Mouse (Mus musculus): ENCODE measurements around the gene Adgrb3. TPM values are rescaled to one million over a fixed set of nuclear protein-coding genes. Genes with fewer than 3 reads are reported as not detected.

Adgrb3 gene
- polyA plus RNA-seq, 2 experiments, result 1.8 to 2.2 TPM

DNA sequence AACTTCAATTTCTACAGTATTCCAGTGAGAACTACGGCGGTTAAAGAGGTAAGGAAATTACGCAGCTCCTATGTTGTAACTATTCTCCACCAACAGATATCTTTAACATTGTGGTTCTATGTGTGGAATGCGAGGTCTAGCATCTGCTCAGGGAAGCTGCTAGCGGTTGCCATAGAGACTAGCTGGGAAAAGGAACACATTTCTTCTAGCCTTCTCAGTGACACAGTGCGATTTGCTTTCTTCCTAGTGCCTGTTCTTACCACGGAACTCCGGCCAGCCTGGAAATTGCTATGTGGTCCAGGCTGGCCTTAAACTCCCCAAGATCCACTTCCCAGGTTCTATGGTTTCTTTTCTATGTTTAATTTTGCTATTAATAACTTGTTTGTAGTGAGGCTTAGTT is 747.1 kb downstream of the Adgrb3 start:
- no peak overlapping the region for H3K4me3 ChIP-seq (replicated peaks; ENCODE audit: low read length)
- no peak overlapping the region for H3K27ac ChIP-seq (replicated peaks; ENCODE audit: low read depth, low read length)
- WGBS, result 72% methylated on average over 8 of the region's 8 CpGs
- no peak overlapping the region for H3K9ac ChIP-seq (ENCODE audit: low read depth, low read length, severe bottlenecking)
- H3K4me1 ChIP-seq (ENCODE audit: control insufficient read depth, insufficient read depth, low read length), result peaks cover 7% of the 10 kb centered on the region; the same call in 1 of the 2 replicates
- no peaks in the 10 kb centered on the region for H3K9me3 ChIP-seq (ENCODE audit: control insufficient read depth, low read length)
- H3K36me3 ChIP-seq (ENCODE audit: control insufficient read depth, insufficient read depth, low read length), result no peaks in the 10 kb centered on the region
- no peak overlapping the region for H3K4me2 ChIP-seq (replicated peaks; ENCODE audit: low read depth, low read length, severe bottlenecking)
- H3K27me3 ChIP-seq (ENCODE audit: control insufficient read depth, insufficient read depth, low read length), result no peaks in the 10 kb centered on the region
- TF ChIP-seq POLR2A (IDR thresholded peaks at IDR 0.05; ENCODE audit: borderline replicate concordance, extremely low read depth, insufficient read depth, insufficient read length), result no peak
- ATAC-seq (ENCODE audit: low FRiP score, low read depth), result no peak
- no peak for DNase-seq (ENCODE audit: low spot score)

DNA sequence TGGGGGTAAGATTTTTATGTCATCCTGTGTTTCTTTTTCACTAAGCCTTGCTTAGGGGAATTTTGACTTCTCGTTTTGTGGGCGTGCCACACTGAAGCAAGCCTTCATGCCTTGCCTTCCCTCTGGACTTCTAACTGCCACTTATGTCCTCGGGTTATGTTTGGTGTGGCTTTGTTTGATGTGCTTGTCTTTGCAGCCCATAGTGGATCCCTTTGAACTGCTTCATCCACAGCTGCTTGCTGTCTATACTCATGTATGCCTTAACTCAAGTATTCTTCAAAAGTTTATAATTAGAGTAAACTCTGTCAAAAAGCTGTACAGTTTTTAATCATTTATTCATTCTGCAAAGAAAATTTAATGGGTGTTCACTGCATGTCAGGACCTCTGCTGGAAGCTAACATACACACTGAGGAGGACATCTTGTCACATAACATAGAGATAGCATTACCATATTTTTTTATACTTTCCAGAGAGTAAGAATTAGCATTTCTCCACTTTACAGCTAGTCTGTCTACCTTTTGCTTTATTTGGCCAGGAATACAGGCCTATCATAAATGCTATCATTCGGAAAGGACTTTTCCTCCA is 748.1 kb downstream of the Adgrb3 start:
- H3K9ac ChIP-seq (ENCODE audit: low read depth, low read length, severe bottlenecking), result no peak overlapping the region
- ATAC-seq (ENCODE audit: low FRiP score, low read depth) (no peak), DNase-seq (ENCODE audit: low spot score) (no peak)
- no peak overlapping the region for H3K4me3 ChIP-seq (replicated peaks; ENCODE audit: low read length)
- H3K36me3 ChIP-seq (ENCODE audit: control insufficient read depth, insufficient read depth, low read length), result no peaks in the 10 kb centered on the region
- peaks cover 7% of the 10 kb centered on the region; the same call in 1 of the 2 replicates for H3K4me1 ChIP-seq (ENCODE audit: control insufficient read depth, insufficient read depth, low read length)
- TF ChIP-seq POLR2A (IDR thresholded peaks at IDR 0.05; ENCODE audit: borderline replicate concordance, extremely low read depth, insufficient read depth, insufficient read length), result no peak
- no peaks in the 10 kb centered on the region for H3K9me3 ChIP-seq (ENCODE audit: control insufficient read depth, low read length)
- no peak overlapping the region for H3K4me2 ChIP-seq (replicated peaks; ENCODE audit: low read depth, low read length, severe bottlenecking)
- WGBS, result 63% methylated on average over 4 of the region's 4 CpGs
- no peak overlapping the region for H3K27ac ChIP-seq (replicated peaks; ENCODE audit: low read depth, low read length)
- no peaks in the 10 kb centered on the region for H3K27me3 ChIP-seq (ENCODE audit: control insufficient read depth, insufficient read depth, low read length)

DNA sequence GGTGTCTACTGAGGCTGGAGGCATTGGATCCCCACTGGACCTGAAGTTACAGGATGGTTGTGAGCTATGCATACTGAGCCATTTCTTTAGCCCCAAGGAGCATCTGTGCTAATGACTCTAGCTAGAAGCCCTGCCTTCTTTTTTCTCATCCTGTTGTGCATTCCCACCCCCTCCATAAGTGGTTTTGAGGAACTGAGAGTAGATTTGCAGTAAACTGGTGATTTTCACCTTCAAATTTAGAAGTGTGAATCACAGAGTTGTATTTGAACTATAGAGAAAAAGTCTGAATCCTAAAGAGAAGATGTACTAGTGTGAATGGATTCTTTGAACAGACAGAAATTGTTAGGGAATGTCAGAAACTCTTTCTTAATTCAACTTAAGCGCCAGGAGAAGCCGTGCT is 750.1 kb downstream of the Adgrb3 start:
- WGBS, result 88% methylated on average over 2 of the region's 2 CpGs

DNA sequence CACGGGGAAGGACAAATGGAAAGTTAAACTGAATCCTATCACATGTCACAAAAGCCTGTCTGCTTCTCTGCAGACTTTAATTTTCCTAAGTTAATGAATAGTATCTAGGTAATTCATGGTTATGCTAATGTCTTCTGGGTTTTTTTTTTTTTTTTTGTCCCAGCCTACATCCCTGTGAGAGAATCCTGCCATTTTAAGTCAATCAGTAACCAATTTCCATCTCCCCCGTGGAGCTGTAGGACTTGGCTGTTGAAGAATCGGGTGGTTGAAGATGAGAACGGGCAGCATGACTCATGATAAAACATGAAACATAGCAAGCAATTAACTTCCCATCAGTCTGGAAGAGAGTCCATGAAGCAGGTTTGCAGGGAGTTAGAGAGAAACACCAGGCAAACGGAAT is 753.6 kb downstream of the Adgrb3 start:
- WGBS, result 76% methylated on average over 5 of the region's 5 CpGs
- H3K4me1 ChIP-seq (ENCODE audit: control insufficient read depth, insufficient read depth, low read length), result no peaks in the 10 kb centered on the region
- TF ChIP-seq POLR2A (IDR thresholded peaks at IDR 0.05; ENCODE audit: borderline replicate concordance, extremely low read depth, insufficient read depth, insufficient read length), result no peak

More for the DNA sequence above, 750.1 kb downstream of the Adgrb3 start:
- H3K9me3 ChIP-seq (ENCODE audit: control insufficient read depth, low read length), result no peaks in the 10 kb centered on the region
- H3K27me3 ChIP-seq (ENCODE audit: control insufficient read depth, insufficient read depth, low read length), result no peaks in the 10 kb centered on the region
- no peak overlapping the region for H3K4me3 ChIP-seq (replicated peaks; ENCODE audit: low read length)
- ATAC-seq (ENCODE audit: low FRiP score, low read depth), result no peak
- no peak overlapping the region for H3K9ac ChIP-seq (ENCODE audit: low read depth, low read length, severe bottlenecking)
- DNase-seq (ENCODE audit: low spot score), result no peak
- no peaks in the 10 kb centered on the region for H3K4me1 ChIP-seq (ENCODE audit: control insufficient read depth, insufficient read depth, low read length)
- H3K36me3 ChIP-seq (ENCODE audit: control insufficient read depth, insufficient read depth, low read length), result no peaks in the 10 kb centered on the region
- H3K27ac ChIP-seq (replicated peaks; ENCODE audit: low read depth, low read length), result no peak overlapping the region
- TF ChIP-seq POLR2A (IDR thresholded peaks at IDR 0.05; ENCODE audit: borderline replicate concordance, extremely low read depth, insufficient read depth, insufficient read length), result no peak
- H3K4me2 ChIP-seq (replicated peaks; ENCODE audit: low read depth, low read length, severe bottlenecking), result no peak overlapping the region

DNA sequence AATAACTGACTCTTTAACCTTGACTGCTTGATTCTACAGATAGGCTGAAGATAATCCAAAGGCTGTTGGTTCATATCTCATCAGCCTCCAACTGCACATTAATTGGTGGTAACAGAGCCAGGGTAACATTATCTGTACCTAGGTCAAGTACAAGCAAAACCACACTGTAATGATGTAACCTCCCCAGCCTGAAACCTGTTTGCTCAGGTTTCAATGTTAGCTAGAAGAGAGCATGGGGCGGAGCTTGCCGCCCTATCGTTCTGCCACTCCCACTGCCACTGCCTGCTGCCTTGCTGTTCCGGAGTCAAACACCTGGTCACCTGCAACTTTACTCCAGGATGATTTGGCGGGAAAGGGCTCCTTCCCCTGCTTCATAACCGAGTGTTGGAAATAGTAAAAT is 765.5 kb downstream of the Adgrb3 start:
- H3K4me3 ChIP-seq (replicated peaks; ENCODE audit: low read length), result 0 out of 2 replicates have a peak overlapping the region, but pooled peaks have one; percentile 4
- H3K4me2 ChIP-seq (replicated peaks; ENCODE audit: low read depth, low read length, severe bottlenecking), result peak overlapping the region; percentile 8; the same call in 1 of the 2 replicates
- TF ChIP-seq POLR2A (IDR thresholded peaks at IDR 0.05; ENCODE audit: borderline replicate concordance, extremely low read depth, insufficient read depth, insufficient read length), result no peak
- WGBS, result 25% methylated on average over 6 of the region's 6 CpGs
- peaks cover 3% of the 10 kb centered on the region; the same call in 1 of the 2 replicates for H3K4me1 ChIP-seq (ENCODE audit: control insufficient read depth, insufficient read depth, low read length)
- no peaks in the 10 kb centered on the region for H3K9me3 ChIP-seq (ENCODE audit: control insufficient read depth, low read length)
- H3K9ac ChIP-seq (ENCODE audit: low read depth, low read length, severe bottlenecking), result no peak overlapping the region
- ATAC-seq (ENCODE audit: low FRiP score, low read depth), result no peak
- no peak for DNase-seq (ENCODE audit: low spot score)
- H3K27me3 ChIP-seq (ENCODE audit: control insufficient read depth, insufficient read depth, low read length), result no peaks in the 10 kb centered on the region
- H3K27ac ChIP-seq (replicated peaks; ENCODE audit: low read depth, low read length), result no peak overlapping the region
- no peaks in the 10 kb centered on the region for H3K36me3 ChIP-seq (ENCODE audit: control insufficient read depth, insufficient read depth, low read length)

More for the DNA sequence above, 753.6 kb downstream of the Adgrb3 start:
- Histone ChIP-seq H3K4me3 (replicated peaks; ENCODE audit: low read length) (no peak overlapping the region), H3K4me2 (replicated peaks; ENCODE audit: low read depth, low read length, severe bottlenecking) (no peak overlapping the region), H3K27me3 (ENCODE audit: control insufficient read depth, insufficient read depth, low read length) (no peaks in the 10 kb centered on the region), H3K36me3 (ENCODE audit: control insufficient read depth, insufficient read depth, low read length) (no peaks in the 10 kb centered on the region), H3K9me3 (ENCODE audit: control insufficient read depth, low read length) (no peaks in the 10 kb centered on the region), H3K27ac (replicated peaks; ENCODE audit: low read depth, low read length) (no peak overlapping the region), H3K9ac (ENCODE audit: low read depth, low read length, severe bottlenecking) (no peak overlapping the region)
- DNase-seq (ENCODE audit: low spot score), result no peak
- ATAC-seq (ENCODE audit: low FRiP score, low read depth), result no peak

Measured in limb, embryonic 14.5 days (tissue).